Mouse (Mus musculus): ENCODE measurements at regions not wholly inside any gene's neighbourhood (a gene's known extent, or its start where the extent isn't known, plus 50 kb on each side); places are given as distances from the start of the nearest gene placed in this dataset.
A peak's percentile ranks its signal among the peaks of the same experiment; 100 is the strongest.

GRCm38 (mm10) chr8:73645582-73645981 lies 292.2 kb upstream of the Large1 start:
- no peak for DNase-seq (ENCODE audit: low spot score)

GRCm38 (mm10) chr8:73626798-73627197 lies 273.5 kb upstream of the Large1 start:
- DNase-seq (ENCODE audit: low spot score) = no peak

- peak; percentile 2 for DNase-seq (ENCODE audit: low spot score)
Measured at GRCm38 (mm10) chr8:73618946-73619345, 265.6 kb upstream of the Large1 start.

GRCm38 (mm10) chr8:73614631-73615030 lies 261.3 kb upstream of the Large1 start:
- DNase-seq (ENCODE audit: low spot score) = no peak

GRCm38 (mm10) chr8:73614106-73614505 lies 260.8 kb upstream of the Large1 start:
- no peak for DNase-seq (ENCODE audit: low spot score)

- no peak for DNase-seq (ENCODE audit: low spot score)
Measured at GRCm38 (mm10) chr8:73611583-73611982, 258.2 kb upstream of the Large1 start.

GRCm38 (mm10) chr8:73570599-73570998 lies 217.3 kb upstream of the Large1 start:
- no peak for DNase-seq (ENCODE audit: low spot score)

- no peak for DNase-seq (ENCODE audit: low spot score)
Measured at GRCm38 (mm10) chr8:73569963-73570362, 216.6 kb upstream of the Large1 start.
